Mouse (Mus musculus): ENCODE results near the gene Atg16l1. TPM values are rescaled to one million over a fixed set of nuclear protein-coding genes. Genes with fewer than 3 reads are reported as not detected.

Atg16l1 gene
- polyA plus RNA-seq, 1 experiment from 2014 or later = 33.2 TPM

GRCm38 (mm10) chr1:87733212-87733611 lies 22.5 kb upstream of the Atg16l1 start:
- no peaks in the 10 kb centered on the region for H3K36me3 ChIP-seq
- H3K27me3 ChIP-seq (ENCODE audit: low read depth, poor library complexity, severe bottlenecking) = no peaks in the 10 kb centered on the region
- WGBS = 89% methylated on average over 5 of the region's 5 CpGs
- no peaks in the 10 kb centered on the region for H3K9me3 ChIP-seq (replicated peaks)
- DNase-seq (ENCODE audit: low spot score) = no peak
- H3K27ac ChIP-seq (replicated peaks) = no peak overlapping the region
- no peak overlapping the region for H3K4me3 ChIP-seq
- H3K4me1 ChIP-seq = no peaks in the 10 kb centered on the region

- Histone ChIP-seq H3K4me3 (no peak overlapping the region), H3K36me3 (no peaks in the 10 kb centered on the region), H3K27ac (replicated peaks) (no peak overlapping the region), H3K4me1 (no peaks in the 10 kb centered on the region), H3K27me3 (ENCODE audit: low read depth, poor library complexity, severe bottlenecking) (no peaks in the 10 kb centered on the region), H3K9me3 (replicated peaks) (no peaks in the 10 kb centered on the region)
- no peak for DNase-seq (ENCODE audit: low spot score)
- 86% methylated on average over 3 of the region's 3 CpGs for WGBS
Observed at GRCm38 (mm10) chr1:87734153-87734552, 21.5 kb upstream of the Atg16l1 start.

GRCm38 (mm10) chr1:87740584-87741290 lies 14.9 kb upstream of the Atg16l1 start:
- WGBS = 87% methylated on average over 6 of the region's 6 CpGs
- DNase-seq (ENCODE audit: low spot score) = no peak

GRCm38 (mm10) chr1:87749360-87749973 lies 6.2 kb upstream of the Atg16l1 start:
- Histone ChIP-seq H3K27me3 (ENCODE audit: low read depth, poor library complexity, severe bottlenecking) (no peaks in the 10 kb centered on the region), H3K4me3 (no peak overlapping the region), H3K27ac (replicated peaks) (no peak overlapping the region), H3K9me3 (replicated peaks) (no peaks in the 10 kb centered on the region), H3K4me1 (no peaks in the 10 kb centered on the region), H3K36me3 (no peaks in the 10 kb centered on the region)
- DNase-seq (ENCODE audit: low spot score) = no peak

More at GRCm38 (mm10) chr1:87740584-87741290, 14.9 kb upstream of the Atg16l1 start:
- no peak overlapping the region for H3K27ac ChIP-seq (replicated peaks)
- H3K27me3 ChIP-seq (ENCODE audit: low read depth, poor library complexity, severe bottlenecking) = no peaks in the 10 kb centered on the region
- H3K4me3 ChIP-seq = no peak overlapping the region
- H3K36me3 ChIP-seq = no peaks in the 10 kb centered on the region
- H3K9me3 ChIP-seq (replicated peaks) = no peaks in the 10 kb centered on the region
- H3K4me1 ChIP-seq = no peaks in the 10 kb centered on the region

GRCm38 (mm10) chr1:87763821-87764220 lies 8.2 kb downstream of the Atg16l1 start:
- H3K27me3 ChIP-seq (ENCODE audit: low read depth, poor library complexity, severe bottlenecking) = no peaks in the 10 kb centered on the region
- DNase-seq (ENCODE audit: low spot score) = no peak
- H3K9me3 ChIP-seq (replicated peaks) = no peaks in the 10 kb centered on the region
- WGBS = 90% methylated on average over 3 of the region's 3 CpGs
- no peaks in the 10 kb centered on the region for H3K4me1 ChIP-seq
- H3K27ac ChIP-seq (replicated peaks) = no peak overlapping the region
- no peak overlapping the region for H3K4me3 ChIP-seq
- peaks cover 98% of the 10 kb centered on the region for H3K36me3 ChIP-seq

- H3K27ac ChIP-seq (replicated peaks) = no peak overlapping the region
- 89% methylated on average over 2 of the region's 2 CpGs for WGBS
- H3K27me3 ChIP-seq (ENCODE audit: low read depth, poor library complexity, severe bottlenecking) = no peaks in the 10 kb centered on the region
- peaks cover 96% of the 10 kb centered on the region for H3K36me3 ChIP-seq
- no peaks in the 10 kb centered on the region for H3K4me1 ChIP-seq
- H3K4me3 ChIP-seq = no peak overlapping the region
- DNase-seq (ENCODE audit: low spot score) = no peak
- H3K9me3 ChIP-seq (replicated peaks) = no peaks in the 10 kb centered on the region
Observed at GRCm38 (mm10) chr1:87765741-87766140, 10.1 kb downstream of the Atg16l1 start.

DNA sequence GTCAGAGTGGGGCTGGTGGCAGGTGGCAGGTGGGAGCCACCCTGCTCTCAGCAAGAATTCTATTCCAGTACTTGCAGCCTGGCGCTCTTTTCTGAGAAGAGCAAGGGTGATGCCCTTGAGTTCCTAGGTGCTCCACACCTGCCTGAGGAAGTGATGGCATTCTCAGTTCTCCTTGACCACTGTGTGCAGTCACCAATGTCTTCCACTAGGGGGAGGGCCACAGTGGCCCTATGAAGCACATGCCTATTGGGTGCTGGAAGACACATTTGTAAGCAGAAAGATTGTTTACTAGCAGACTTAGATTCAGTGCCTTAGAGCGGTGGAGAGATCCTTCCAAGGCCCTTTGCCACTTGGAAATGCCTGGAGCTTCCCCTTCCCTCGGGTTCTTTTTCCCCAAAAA lies 10.6 kb downstream of the Atg16l1 start:
- H3K36me3 ChIP-seq = peaks cover 96% of the 10 kb centered on the region
- peak; percentile 21 for DNase-seq (ENCODE audit: low spot score)
- H3K27ac ChIP-seq (replicated peaks) = no peak overlapping the region
- no peak overlapping the region for H3K4me3 ChIP-seq
- 86% methylated on average over 3 of the region's 3 CpGs for WGBS
- no peaks in the 10 kb centered on the region for H3K9me3 ChIP-seq (replicated peaks)
- no peaks in the 10 kb centered on the region for H3K27me3 ChIP-seq (ENCODE audit: low read depth, poor library complexity, severe bottlenecking)
- H3K4me1 ChIP-seq = no peaks in the 10 kb centered on the region

- H3K4me3 ChIP-seq = no peak overlapping the region
- DNase-seq (ENCODE audit: low spot score) = no peak
- peaks cover 96% of the 10 kb centered on the region for H3K36me3 ChIP-seq
- no peak overlapping the region for H3K27ac ChIP-seq (replicated peaks)
- 91% methylated on average over 2 of the region's 2 CpGs for WGBS
- H3K4me1 ChIP-seq = no peaks in the 10 kb centered on the region
- H3K27me3 ChIP-seq (ENCODE audit: low read depth, poor library complexity, severe bottlenecking) = no peaks in the 10 kb centered on the region
- H3K9me3 ChIP-seq (replicated peaks) = no peaks in the 10 kb centered on the region; the same call in 1 of the 2 replicates
Observed at GRCm38 (mm10) chr1:87769263-87769662, 13.6 kb downstream of the Atg16l1 start.

DNA sequence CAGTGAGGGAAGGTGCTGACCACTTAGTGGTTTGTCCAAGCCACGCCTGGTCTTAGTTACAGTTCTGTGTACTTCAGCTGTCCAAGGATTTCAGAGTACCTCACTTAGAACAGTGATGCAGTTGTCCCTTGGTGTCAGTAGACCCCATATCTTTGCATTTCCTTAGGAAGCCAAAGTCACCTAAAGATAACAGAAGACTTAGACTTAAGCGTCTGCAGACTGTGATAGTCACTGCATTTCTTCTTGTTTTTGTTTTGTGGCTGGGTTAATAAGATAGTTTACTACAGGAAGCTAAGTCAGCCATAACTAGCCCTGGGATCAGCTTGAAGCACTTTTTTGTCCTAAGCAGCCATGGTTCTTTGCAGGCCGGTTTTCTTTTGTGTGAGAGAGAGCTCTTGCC lies 14.8 kb downstream of the Atg16l1 start:
- Histone ChIP-seq H3K4me3 (no peak overlapping the region), H3K4me1 (no peaks in the 10 kb centered on the region), H3K27ac (replicated peaks) (no peak overlapping the region), H3K36me3 (peaks cover 96% of the 10 kb centered on the region), H3K27me3 (ENCODE audit: low read depth, poor library complexity, severe bottlenecking) (no peaks in the 10 kb centered on the region), H3K9me3 (replicated peaks) (no peaks in the 10 kb centered on the region; the same call in 1 of the 2 replicates)
- 91% methylated on average over 3 of the region's 3 CpGs for WGBS
- DNase-seq (ENCODE audit: low spot score) = no peak

DNA sequence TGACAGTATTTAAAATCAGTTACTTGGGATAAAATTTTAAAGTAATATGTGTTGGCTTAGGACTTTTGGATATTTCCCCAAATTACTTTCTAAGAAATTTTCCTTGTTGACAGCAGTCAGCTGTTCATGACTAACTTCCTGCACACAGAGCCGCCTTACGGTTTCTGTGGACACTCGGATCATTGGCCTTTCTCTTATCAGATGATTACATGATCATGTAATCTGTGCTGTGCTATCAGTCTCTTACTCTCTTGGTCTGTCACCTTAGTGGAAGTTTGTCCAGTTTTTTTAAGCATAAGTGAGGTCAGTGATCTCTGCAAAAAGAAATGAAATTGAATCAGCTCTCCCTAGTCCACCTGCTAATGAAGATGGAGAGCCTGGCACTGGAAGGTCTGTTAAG lies 16.1 kb downstream of the Atg16l1 start:
- no peak for DNase-seq (ENCODE audit: low spot score)
- Histone ChIP-seq H3K36me3 (peaks cover 96% of the 10 kb centered on the region), H3K27me3 (ENCODE audit: low read depth, poor library complexity, severe bottlenecking) (no peaks in the 10 kb centered on the region), H3K9me3 (replicated peaks) (no peaks in the 10 kb centered on the region; the same call in 1 of the 2 replicates), H3K4me1 (no peaks in the 10 kb centered on the region), H3K4me3 (no peak overlapping the region), H3K27ac (replicated peaks) (no peak overlapping the region)
- WGBS = 93% methylated on average over 3 of the region's 3 CpGs

GRCm38 (mm10) chr1:87773336-87773735 lies 17.7 kb downstream of the Atg16l1 start:
- no peak for DNase-seq (ENCODE audit: low spot score)
- H3K4me3 ChIP-seq = no peak overlapping the region
- no peaks in the 10 kb centered on the region for H3K4me1 ChIP-seq
- no peak overlapping the region for H3K27ac ChIP-seq (replicated peaks)
- 86% methylated on average over 2 of the region's 2 CpGs for WGBS
- H3K27me3 ChIP-seq (ENCODE audit: low read depth, poor library complexity, severe bottlenecking) = no peaks in the 10 kb centered on the region
- peaks cover 96% of the 10 kb centered on the region for H3K36me3 ChIP-seq
- no peaks in the 10 kb centered on the region; the same call in 1 of the 2 replicates for H3K9me3 ChIP-seq (replicated peaks)

DNA sequence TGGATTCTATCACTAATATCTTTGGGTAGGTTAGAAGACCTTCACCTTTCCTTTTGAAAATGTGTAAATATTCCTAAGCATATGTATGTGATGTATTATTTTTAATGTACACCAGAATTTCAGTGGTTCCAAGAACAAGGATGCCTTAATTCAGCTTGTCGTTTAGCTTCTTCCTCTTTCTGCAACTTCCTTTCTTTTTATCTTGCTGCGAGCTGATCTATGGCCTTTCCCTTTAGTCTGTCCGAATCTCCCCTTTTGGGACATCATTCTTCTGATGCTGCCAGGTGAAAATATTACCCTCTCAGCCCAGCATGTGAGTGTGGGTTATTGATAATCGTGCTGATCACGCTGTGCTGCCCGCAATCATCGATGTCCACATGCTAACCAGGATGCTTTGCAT lies 19.2 kb downstream of the Atg16l1 start:
- DNase-seq (ENCODE audit: low spot score) = no peak
- no peaks in the 10 kb centered on the region; the same call in 1 of the 2 replicates for H3K9me3 ChIP-seq (replicated peaks)
- H3K27ac ChIP-seq (replicated peaks) = no peak overlapping the region
- no peak overlapping the region for H3K4me3 ChIP-seq
- H3K27me3 ChIP-seq (ENCODE audit: low read depth, poor library complexity, severe bottlenecking) = no peaks in the 10 kb centered on the region
- H3K36me3 ChIP-seq = peaks cover 99% of the 10 kb centered on the region
- WGBS = 94% methylated on average over 7 of the region's 7 CpGs
- H3K4me1 ChIP-seq = no peaks in the 10 kb centered on the region

GRCm38 (mm10) chr1:87779204-87779785 lies 23.6 kb downstream of the Atg16l1 start:
- Histone ChIP-seq H3K4me3 (no peak overlapping the region), H3K4me1 (no peaks in the 10 kb centered on the region), H3K36me3 (peaks cover 100% of the 10 kb centered on the region), H3K27ac (replicated peaks) (no peak overlapping the region), H3K9me3 (replicated peaks) (no peaks in the 10 kb centered on the region), H3K27me3 (ENCODE audit: low read depth, poor library complexity, severe bottlenecking) (no peaks in the 10 kb centered on the region)
- 89% methylated on average over 5 of the region's 5 CpGs for WGBS
- DNase-seq (ENCODE audit: low spot score) = no peak

All from midbrain, embryonic 10.5 days (tissue).